Mouse (Mus musculus) heart, embryonic 16.5 days (tissue): Measurements from ENCODE around the gene Rps19. TPM values are rescaled to one million over a fixed set of nuclear protein-coding genes. Genes with fewer than 3 reads are reported as not detected.

Source experiments
- ATAC-seq: fragments of 200-750 bp; cut with Nextera tagmentation; replicated peaks from 2 replicates; pipeline ENCODE4 v1.8.0; 2017; ENCODE audit warnings: moderate number of reproducible peaks; ENCODE audit not compliant: insufficient read depth, low FRiP score; ENCODE audit errors: extremely low read depth
- H3K27ac ChIP-seq: fragments of 300-500 bp; sonication (generic); 2 replicates; pipeline ENCODE4 v1.5.1; 2014; ENCODE audit warnings: mild to moderate bottlenecking, low read length, control low read depth, moderate library complexity
- H3K27me3 ChIP-seq: fragments of 300-500 bp; sonication (generic); 2 replicates; pipeline ENCODE4 v1.6.1; 2014; ENCODE audit warnings: low read length, mixed read lengths; ENCODE audit not compliant: control insufficient read depth, insufficient read depth
- H3K36me3 ChIP-seq: fragments of 300-500 bp; sonication (generic); 2 replicates; pipeline ENCODE4 v1.6.1; 2014; ENCODE audit not compliant: control insufficient read depth, insufficient read depth
- H3K4me1 ChIP-seq: fragments of 300-500 bp; sonication (generic); 2 replicates; pipeline ENCODE4 v1.6.1; 2014; ENCODE audit warnings: low read length, mixed read lengths; ENCODE audit not compliant: control insufficient read depth, insufficient read depth
- H3K4me2 ChIP-seq: fragments of 300-500 bp; sonication (generic); 2 replicates; pipeline ENCODE4 v1.6.1; 2014; ENCODE audit warnings: low read depth, mild to moderate bottlenecking, control low read depth, low read length
- H3K4me3 ChIP-seq: fragments of 300-500 bp; sonication (generic); 2 replicates; pipeline ENCODE4 v1.5.1; 2014; ENCODE audit warnings: mild to moderate bottlenecking, control low read depth, low read length
- H3K9ac ChIP-seq: fragments of 300-500 bp; sonication (generic); 2 replicates; pipeline ENCODE4 v1.6.1; 2014; ENCODE audit warnings: low read length, control low read depth
- H3K9me3 ChIP-seq: fragments of 300-500 bp; sonication (generic); replicated peaks from 2 replicates; pipeline ENCODE4 v1.6.1; 2016; ENCODE audit warnings: low read length; ENCODE audit not compliant: control insufficient read depth
- WGBS: fragments of 180-500 bp; shearing (Covaris S2); extraction: QIAGEN DNeasy Blood & Tissue Kit; methylation state at CpG from one replicate; pipeline ENCODE4 v1.1.7; 2014; 5-methylcytosine and 5-hydroxymethylcytosine counted together
- polyA plus RNA-seq: library from polyadenylated mRNA; unstranded; fragments of >200 nt; fragmentation: Nextera tagmentation; extraction: Ambion mirVana; gene quantifications from 2 replicates; pipeline ENCODE4 v1.2.1, GENCODE M21; 2015

The Rps19 gene
- polyA plus RNA-seq, 1 experiment from 2014 or later, result 1,139 TPM

DNA sequence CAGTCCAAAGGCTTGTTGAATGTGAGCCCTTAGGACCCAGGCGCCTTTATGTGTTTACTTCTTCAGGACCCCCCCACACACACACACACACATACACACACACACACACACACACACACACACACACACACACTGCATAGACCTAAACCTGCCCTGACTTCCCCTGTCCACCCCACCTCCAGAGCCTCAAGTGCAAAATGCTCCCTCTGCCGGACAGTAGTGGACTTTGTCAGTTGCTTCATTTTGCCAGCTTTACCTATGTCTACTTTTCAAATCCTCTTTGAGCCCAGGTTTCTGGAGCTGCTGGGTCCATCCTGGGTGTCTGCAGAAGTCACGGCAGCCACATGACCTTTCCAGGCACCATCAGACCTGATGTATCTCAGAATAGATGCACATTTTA is 20.8 kb downstream of the Rps19 start:
- Histone ChIP-seq H3K4me3 (peak overlapping the region; percentile 88), H3K27ac (peak overlapping the region; percentile 65), H3K27me3 (no peaks in the 10 kb centered on the region), H3K4me1 (peaks cover 32% of the 10 kb centered on the region), H3K4me2 (peak overlapping the region; percentile 96), H3K9me3 (no peaks in the 10 kb centered on the region), H3K9ac (peak overlapping the region; percentile 79), H3K36me3 (peaks cover 10% of the 10 kb centered on the region)
- 9% methylated on average over 3 of the region's 3 CpGs for WGBS
- ATAC-seq, result no peak

DNA sequence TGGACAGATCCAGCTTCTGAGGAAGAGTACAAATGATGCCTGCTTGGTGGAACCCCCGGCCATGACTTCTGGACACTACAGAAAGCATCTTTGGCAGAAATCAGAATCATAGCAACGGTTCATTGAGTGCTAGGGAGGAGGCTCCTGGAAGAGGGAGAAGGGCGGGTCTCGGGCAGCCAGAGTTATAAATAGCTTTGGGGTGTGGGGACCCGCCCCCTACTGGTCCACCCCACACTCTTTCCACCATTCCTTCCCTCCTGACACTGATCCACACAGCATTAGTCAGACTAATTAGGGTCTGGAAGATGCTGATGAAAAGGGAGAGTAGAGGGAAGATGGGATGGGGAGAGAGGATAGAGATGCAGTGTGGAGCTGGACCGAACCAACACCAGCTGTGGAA is 22.4 kb downstream of the Rps19 start:
- H3K4me2 ChIP-seq, result peak overlapping the region; percentile 40
- ATAC-seq, result no peak
- peak overlapping the region; percentile 5; the same call in 1 of the 2 replicates for H3K4me3 ChIP-seq
- 21% methylated on average over 6 of the region's 6 CpGs for WGBS
- peaks cover 32% of the 10 kb centered on the region for H3K4me1 ChIP-seq
- no peaks in the 10 kb centered on the region for H3K9me3 ChIP-seq
- H3K36me3 ChIP-seq, result peaks cover 10% of the 10 kb centered on the region
- H3K9ac ChIP-seq, result 0 out of 2 replicates have a peak overlapping the region, but pooled peaks have one; percentile 2
- H3K27ac ChIP-seq, result peak overlapping the region; percentile 49
- H3K27me3 ChIP-seq, result no peaks in the 10 kb centered on the region

DNA sequence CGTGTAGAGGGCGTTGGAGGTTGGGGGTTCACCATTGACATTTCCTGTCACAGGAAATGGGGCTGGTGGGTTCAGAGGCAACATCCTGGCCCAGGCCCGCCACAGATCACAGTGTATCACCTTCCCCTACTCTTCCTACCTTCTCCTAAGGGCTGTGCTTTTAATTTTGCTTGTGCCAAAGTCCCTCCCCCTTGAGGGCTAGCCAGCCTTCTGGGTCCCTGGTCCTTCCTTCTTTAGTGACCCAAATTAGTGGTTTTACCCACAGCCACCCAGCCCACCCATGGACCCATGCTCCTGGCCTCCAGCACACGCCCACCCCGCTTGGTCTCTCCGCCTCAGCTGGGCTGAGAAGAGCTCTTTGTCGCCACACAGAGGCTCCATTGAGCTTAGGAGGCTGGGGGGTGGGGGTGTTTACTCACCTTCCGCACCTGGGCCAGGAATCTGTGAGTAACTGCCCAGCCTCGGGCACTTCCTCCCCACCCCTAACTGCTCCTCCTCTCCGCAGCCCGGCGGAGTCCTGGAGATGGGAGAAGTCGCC is 23.1 kb downstream of the Rps19 start:
- Histone ChIP-seq H3K9me3 (no peaks in the 10 kb centered on the region), H3K4me3 (peak overlapping the region; percentile 23), H3K27me3 (no peaks in the 10 kb centered on the region), H3K4me1 (peaks cover 26% of the 10 kb centered on the region), H3K27ac (peak overlapping the region; percentile 59), H3K4me2 (peak overlapping the region; percentile 40), H3K9ac (peak overlapping the region; percentile 45), H3K36me3 (peaks cover 14% of the 10 kb centered on the region)
- ATAC-seq, result no peak
- 37% methylated on average over 13 of the region's 13 CpGs for WGBS

DNA sequence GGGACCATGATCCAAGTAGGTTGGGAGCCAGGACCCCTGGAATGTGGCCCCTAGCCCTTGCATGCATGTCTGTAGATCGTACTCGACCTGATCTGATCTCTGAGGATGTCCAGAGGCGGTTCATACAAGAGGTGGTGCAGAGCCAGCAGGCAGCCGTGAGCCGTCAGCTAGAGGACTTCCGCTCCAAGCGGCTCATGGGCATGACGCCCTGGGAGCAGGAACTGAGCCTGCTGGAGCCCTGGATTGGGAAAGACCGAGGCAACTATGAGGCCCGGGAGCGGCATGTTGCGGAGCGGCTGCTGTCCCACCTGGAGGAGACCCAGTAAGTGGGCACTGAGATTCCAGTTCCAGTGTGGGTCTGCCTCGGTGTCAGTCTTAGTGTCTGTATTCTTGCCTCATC is 28.3 kb downstream of the Rps19 start:
- H3K4me2 ChIP-seq, result no peak overlapping the region
- ATAC-seq, result no peak
- peaks cover 35% of the 10 kb centered on the region for H3K36me3 ChIP-seq
- H3K27ac ChIP-seq, result no peak overlapping the region
- 91% methylated on average over 14 of the region's 14 CpGs for WGBS
- no peaks in the 10 kb centered on the region for H3K9me3 ChIP-seq
- no peak overlapping the region for H3K4me3 ChIP-seq
- H3K4me1 ChIP-seq, result no peaks in the 10 kb centered on the region; the same call in 1 of the 2 replicates
- H3K27me3 ChIP-seq, result no peaks in the 10 kb centered on the region
- no peak overlapping the region for H3K9ac ChIP-seq

DNA sequence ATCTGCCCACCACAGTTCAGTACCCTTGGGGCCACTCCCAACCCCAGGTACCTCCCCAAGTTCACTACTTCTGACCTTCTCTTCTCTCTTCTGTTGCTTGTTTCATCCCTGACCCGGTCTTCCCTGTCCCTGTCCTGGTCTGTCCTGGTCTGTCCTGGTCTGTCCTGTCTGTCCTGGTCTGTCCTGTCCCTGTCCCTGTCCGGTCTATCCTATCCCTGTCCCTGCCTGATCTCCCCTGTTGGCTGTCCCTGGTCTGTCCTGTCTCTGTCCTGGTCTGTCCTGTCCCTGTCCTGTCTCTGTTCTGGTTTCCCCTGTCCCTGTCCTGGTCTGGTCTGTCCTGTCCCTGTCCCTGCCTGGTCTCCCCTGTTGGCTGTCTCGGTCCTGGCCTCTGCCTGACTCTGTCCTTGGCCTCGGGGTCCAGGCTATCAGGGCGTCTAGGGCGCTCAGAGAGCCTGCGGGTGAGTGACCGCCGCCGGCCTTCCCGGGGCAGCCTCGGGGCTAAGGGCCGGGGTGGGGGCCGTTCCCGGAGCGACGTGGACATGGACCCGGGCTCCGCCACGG is 34.7 kb downstream of the Rps19 start:
- Histone ChIP-seq H3K27ac (no peak overlapping the region), H3K36me3 (peaks cover 56% of the 10 kb centered on the region), H3K27me3 (no peaks in the 10 kb centered on the region), H3K4me1 (no peaks in the 10 kb centered on the region), H3K9me3 (no peaks in the 10 kb centered on the region), H3K9ac (no peak overlapping the region), H3K4me3 (no peak overlapping the region), H3K4me2 (no peak overlapping the region)
- ATAC-seq, result no peak
- 90% methylated on average over 20 of the region's 20 CpGs for WGBS

DNA sequence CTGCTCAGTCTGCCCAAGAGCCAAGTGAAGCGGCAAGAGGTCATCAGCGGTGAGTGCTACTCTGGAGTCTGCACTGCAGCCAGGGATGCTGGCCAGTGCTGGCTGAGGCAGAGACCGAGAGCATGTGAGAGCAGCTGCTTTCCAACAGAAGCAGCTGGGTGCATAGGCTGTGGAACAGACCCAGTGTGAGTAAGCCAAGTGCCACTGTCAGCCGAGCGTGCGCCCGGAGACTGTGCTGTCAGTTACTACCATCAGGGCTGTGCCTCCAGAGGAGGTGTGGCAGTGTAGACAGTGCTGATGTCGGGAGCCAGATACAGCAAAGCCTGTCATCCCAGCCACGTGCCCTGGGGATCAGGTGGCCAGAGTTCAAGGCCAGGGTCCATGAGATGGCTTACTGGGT is 35.6 kb downstream of the Rps19 start:
- H3K4me2 ChIP-seq, result no peak overlapping the region
- H3K36me3 ChIP-seq, result peaks cover 63% of the 10 kb centered on the region
- no peaks in the 10 kb centered on the region for H3K9me3 ChIP-seq
- WGBS, result 88% methylated on average over 9 of the region's 9 CpGs
- H3K4me3 ChIP-seq, result no peak overlapping the region
- H3K27me3 ChIP-seq, result no peaks in the 10 kb centered on the region
- no peak overlapping the region for H3K27ac ChIP-seq
- ATAC-seq, result no peak
- H3K9ac ChIP-seq, result no peak overlapping the region
- H3K4me1 ChIP-seq, result no peaks in the 10 kb centered on the region

DNA sequence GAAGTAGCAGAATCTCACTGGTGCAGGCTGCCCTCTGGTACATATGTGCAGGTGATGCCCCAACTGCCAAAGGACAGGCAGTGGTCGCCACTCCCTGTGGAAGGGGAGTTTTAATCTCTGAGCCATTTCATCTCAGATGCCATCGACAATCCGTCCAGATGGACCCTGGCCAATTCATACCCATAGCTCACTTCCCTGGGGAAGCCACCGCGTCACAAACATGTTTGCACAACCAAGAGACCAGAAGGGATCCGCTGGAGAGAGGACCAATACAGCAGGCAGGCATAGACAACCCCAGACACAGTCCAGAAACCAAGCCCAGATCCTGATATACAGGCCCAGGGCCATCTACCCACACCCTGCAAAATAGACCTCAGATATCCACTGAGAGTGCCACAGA is 46.3 kb downstream of the Rps19 start:
- H3K36me3 ChIP-seq, result peaks cover 5% of the 10 kb centered on the region
- H3K27ac ChIP-seq, result no peak overlapping the region
- WGBS, result 50% methylated on average over 6 of the region's 6 CpGs
- H3K9me3 ChIP-seq, result no peaks in the 10 kb centered on the region
- ATAC-seq, result no peak
- H3K4me3 ChIP-seq, result no peak overlapping the region
- no peaks in the 10 kb centered on the region for H3K4me1 ChIP-seq
- no peak overlapping the region for H3K4me2 ChIP-seq
- H3K9ac ChIP-seq, result no peak overlapping the region
- peaks cover 62% of the 10 kb centered on the region for H3K27me3 ChIP-seq

DNA sequence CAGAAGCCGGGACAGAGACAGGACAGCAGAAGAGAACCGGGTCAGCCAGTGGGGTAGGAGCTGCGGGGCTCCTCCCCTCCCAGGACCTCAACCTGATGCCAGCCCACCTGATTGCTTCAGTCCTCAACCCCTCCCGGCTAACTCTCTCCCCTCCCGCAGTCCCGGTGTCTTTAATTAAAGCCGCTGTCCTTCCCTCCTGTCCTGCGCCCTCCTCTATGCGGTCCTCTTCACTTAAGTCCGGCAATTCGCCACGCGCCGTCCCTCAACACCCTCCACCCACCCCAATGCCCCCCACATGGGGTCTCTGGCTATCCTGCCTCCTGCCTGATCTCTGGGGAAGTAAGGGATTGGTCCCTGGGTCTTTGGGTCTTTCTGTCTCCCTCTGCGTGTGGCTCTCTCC is 47.5 kb downstream of the Rps19 start:
- H3K9me3 ChIP-seq, result no peaks in the 10 kb centered on the region
- WGBS, result 2% methylated on average over 15 of the region's 15 CpGs
- H3K4me2 ChIP-seq, result no peak overlapping the region
- H3K27ac ChIP-seq, result no peak overlapping the region
- no peaks in the 10 kb centered on the region for H3K4me1 ChIP-seq
- peaks cover 67% of the 10 kb centered on the region for H3K27me3 ChIP-seq
- H3K36me3 ChIP-seq, result no peaks in the 10 kb centered on the region
- no peak overlapping the region for H3K4me3 ChIP-seq
- ATAC-seq, result no peak
- H3K9ac ChIP-seq, result no peak overlapping the region
